Mouse (Mus musculus): ENCODE data around the gene Zmiz1. TPM values are rescaled to one million over a fixed set of nuclear protein-coding genes. Genes with fewer than 3 reads are reported as not detected.

The Zmiz1 gene
- total and polyA plus RNA-seq, 3 experiments, result 3.7 to 45.8 (median 11.1) TPM

DNA sequence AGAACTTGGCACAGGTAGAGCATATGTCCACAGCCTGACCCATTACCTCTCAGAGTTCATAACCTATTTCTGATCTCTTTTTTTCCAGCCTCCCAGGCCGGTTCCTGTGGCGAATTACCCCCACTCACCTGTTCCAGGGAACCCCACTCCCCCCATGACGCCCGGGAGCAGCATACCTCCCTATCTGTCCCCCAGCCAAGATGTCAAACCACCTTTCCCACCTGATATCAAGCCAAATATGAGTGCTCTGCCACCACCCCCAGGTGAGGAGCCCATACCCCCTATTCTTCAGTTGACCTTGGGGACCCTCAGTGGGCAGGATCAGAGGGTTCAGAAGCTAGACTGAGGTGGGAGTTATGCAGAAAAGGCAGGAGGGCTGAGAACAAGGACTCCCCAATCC lies 192.1 kb downstream of the Zmiz1 start:
- dilution Hi-C loops (cut with MboI; ENCODE audit: extremely low pct_ligation_motif_present, extremely low pct_unique_long_range_greater_than_20kb, low sequenced_read_pairs), result no loop called here
- Histone ChIP-seq H3K27me3 (replicated peaks) (no peaks in the 10 kb centered on the region), H3K27ac (ENCODE audit: insufficient read depth, low read depth) (no peak overlapping the region), H3K36me3 (replicated peaks in 1 of 2; ENCODE audit: control insufficient read depth in 1 of 2, insufficient read depth in 1 of 2, low read length in 1 of 2) (peaks cover 90 to 99% of the 10 kb centered on the region in 2 experiments), H3K79me2 (replicated peaks; ENCODE audit: control insufficient read depth, extremely low read depth, insufficient read depth, poor library complexity, severe bottlenecking) (no peaks in the 10 kb centered on the region), H3K9me3 (replicated peaks; ENCODE audit: low read length) (no peaks in the 10 kb centered on the region), H3K4me3 (replicated peaks in 1 of 3; ENCODE audit: low read depth in 2 of 3, low read length in 2 of 3, poor library complexity in 1 of 3) (no peak overlapping the region), H3K9ac (ENCODE audit: insufficient read depth, low read depth) (no peak overlapping the region), H3K4me1 (ENCODE audit: control insufficient read depth in 1 of 2, insufficient read depth in 2 of 2) (peaks cover 0 to 20% of the 10 kb centered on the region in 2 experiments; a peak in 2 of 4 replicates), H3K4me2 (ENCODE audit: insufficient read depth, low read depth, poor library complexity, severe bottlenecking) (no peak overlapping the region)
- in situ Hi-C loops (cut with MboI; ENCODE audit: low pct_ligation_motif_present, low pct_unique_long_range_greater_than_20kb, low sequenced_read_pairs), result no loop called here
- DNase-seq (ENCODE audit: extremely low read depth), result no peak
- TF ChIP-seq KAT2A (IDR thresholded peaks at IDR 0.05; ENCODE audit: insufficient replicate concordance, low read length) (no peak), POLR2AphosphoS2 (IDR thresholded peaks at IDR 0.05; ENCODE audit: low read depth, low read length) (no peak), RCOR1 (conservative IDR thresholded peaks at IDR 0.05; ENCODE audit: low read depth, low read length) (no peak), EP300 (IDR thresholded peaks at IDR 0.05; ENCODE audit: low read length) (no peak), MEF2A (IDR thresholded peaks at IDR 0.05; ENCODE audit: borderline replicate concordance, low read depth, low read length) (no peak), MYC (IDR thresholded peaks at IDR 0.05; ENCODE audit: low read depth, low read length) (no peak), MXI1 (IDR thresholded peaks at IDR 0.05; ENCODE audit: low read depth, low read length) (no peak), NELFE (IDR thresholded peaks at IDR 0.05; ENCODE audit: low read depth, low read length) (no peak), RAD21 (IDR thresholded peaks at IDR 0.05; ENCODE audit: low read depth, low read length) (no peak), JUND (conservative IDR thresholded peaks at IDR 0.05; ENCODE audit: low read depth, low read length) (no peak), ZC3H11A (IDR thresholded peaks at IDR 0.05; ENCODE audit: low read depth, low read length) (no peak), SIN3A (IDR thresholded peaks at IDR 0.05; ENCODE audit: low read length) (no peak), GABPA (IDR thresholded peaks at IDR 0.05; ENCODE audit: insufficient replicate concordance, low read depth, low read length) (no peak), SMC3 (IDR thresholded peaks at IDR 0.05; ENCODE audit: low read depth, low read length) (no peak), BHLHE40 (IDR thresholded peaks at IDR 0.05; ENCODE audit: low read depth, low read length) (no peak), IRF4 (IDR thresholded peaks at IDR 0.05; ENCODE audit: low read depth, low read length) (no peak), USF2 (conservative IDR thresholded peaks at IDR 0.05; ENCODE audit: low read depth, low read length) (no peak), ZNF384 (IDR thresholded peaks at IDR 0.05; ENCODE audit: low read depth, low read length) (no peak), ETS1 (conservative IDR thresholded peaks at IDR 0.05; ENCODE audit: low read depth, low read length) (no peak), UBTF (IDR thresholded peaks at IDR 0.05; ENCODE audit: low read depth, low read length) (no peak)

DNA sequence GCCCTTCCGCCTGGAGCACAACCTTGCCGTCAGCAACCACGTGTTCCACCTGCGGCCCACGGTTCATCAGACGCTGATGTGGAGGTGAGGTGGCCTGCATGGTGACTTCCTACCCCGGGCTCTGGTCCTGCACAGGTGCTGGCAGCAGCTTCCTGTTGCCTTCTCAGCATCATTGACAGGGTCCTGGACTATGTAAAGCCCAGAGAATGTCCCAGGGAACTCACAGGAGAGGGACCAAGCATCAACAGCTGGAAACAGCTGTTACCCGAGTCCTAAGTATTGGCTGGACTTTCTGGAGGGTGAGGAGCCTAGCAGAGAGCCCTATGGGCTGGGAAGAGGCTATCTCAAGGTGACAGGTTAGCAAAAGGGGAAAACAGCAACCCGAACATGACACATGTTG lies 192.9 kb downstream of the Zmiz1 start:
- Histone ChIP-seq H3K36me3 (replicated peaks in 1 of 2; ENCODE audit: control insufficient read depth in 1 of 2, insufficient read depth in 1 of 2, low read length in 1 of 2) (peaks cover 93 to 99% of the 10 kb centered on the region in 2 experiments), H3K9ac (ENCODE audit: insufficient read depth, low read depth) (no peak overlapping the region), H3K9me3 (replicated peaks; ENCODE audit: low read length) (no peaks in the 10 kb centered on the region), H3K27me3 (replicated peaks) (no peaks in the 10 kb centered on the region), H3K27ac (ENCODE audit: insufficient read depth, low read depth) (no peak overlapping the region), H3K4me3 (replicated peaks in 1 of 3; ENCODE audit: low read depth in 2 of 3, low read length in 2 of 3, poor library complexity in 1 of 3) (no peak overlapping the region), H3K4me1 (ENCODE audit: control insufficient read depth in 1 of 2, insufficient read depth in 2 of 2) (peaks cover 0 to 13% of the 10 kb centered on the region in 2 experiments; a peak in 2 of 4 replicates), H3K79me2 (replicated peaks; ENCODE audit: control insufficient read depth, extremely low read depth, insufficient read depth, poor library complexity, severe bottlenecking) (no peaks in the 10 kb centered on the region), H3K4me2 (ENCODE audit: insufficient read depth, low read depth, poor library complexity, severe bottlenecking) (no peak overlapping the region)
- dilution Hi-C loops (cut with MboI; ENCODE audit: extremely low pct_ligation_motif_present, extremely low pct_unique_long_range_greater_than_20kb, low sequenced_read_pairs), result no loop called here
- TF ChIP-seq GABPA (IDR thresholded peaks at IDR 0.05; ENCODE audit: insufficient replicate concordance, low read depth, low read length) (no peak), TBP (conservative IDR thresholded peaks at IDR 0.05; ENCODE audit: low read depth, low read length) (no peak), JUN (IDR thresholded peaks at IDR 0.05; ENCODE audit: insufficient read depth, low read depth, low read length) (no peak), CHD1 (IDR thresholded peaks at IDR 0.05; ENCODE audit: low read depth, low read length) (no peak), NRF1 (IDR thresholded peaks at IDR 0.05; ENCODE audit: low read depth, low read length) (no peak), PAX5 (IDR thresholded peaks at IDR 0.05; ENCODE audit: low read length) (no peak), USF1 (IDR thresholded peaks at IDR 0.05; ENCODE audit: low read depth, low read length) (no peak), RCOR1 (conservative IDR thresholded peaks at IDR 0.05; ENCODE audit: low read depth, low read length) (no peak), BHLHE40 (IDR thresholded peaks at IDR 0.05; ENCODE audit: low read depth, low read length) (no peak), MXI1 (IDR thresholded peaks at IDR 0.05; ENCODE audit: low read depth, low read length) (no peak), MAZ (IDR thresholded peaks at IDR 0.05; ENCODE audit: low read depth, low read length) (no peak), POLR2AphosphoS2 (IDR thresholded peaks at IDR 0.05; ENCODE audit: low read depth, low read length) (no peak), E2F4 (IDR thresholded peaks at IDR 0.05; ENCODE audit: insufficient replicate concordance, low read depth, low read length) (no peak), EP300 (IDR thresholded peaks at IDR 0.05; ENCODE audit: low read length) (no peak), ZNF384 (IDR thresholded peaks at IDR 0.05; ENCODE audit: low read depth, low read length) (no peak), MAX (IDR thresholded peaks at IDR 0.05; ENCODE audit: low read length) (no peak), KAT2A (IDR thresholded peaks at IDR 0.05; ENCODE audit: insufficient replicate concordance, low read length) (no peak)
- DNase-seq (ENCODE audit: extremely low read depth), result no peak
- in situ Hi-C loops (cut with MboI; ENCODE audit: low pct_ligation_motif_present, low pct_unique_long_range_greater_than_20kb, low sequenced_read_pairs), result no loop called here

Measured in CH12.LX (cell line).